Mouse (Mus musculus) brain, embryonic 14.5 days (tissue): ENCODE results near the gene Tekt4.

Experiments
- CTCF ChIP-seq: fragments of 200-500 bp; IDR thresholded peaks from 2 replicates; pipeline ENCODE4 v1.5.1; 2012; ENCODE audit warnings: inconsistent platforms, mild to moderate bottlenecking, moderate library complexity, borderline replicate concordance; ENCODE audit not compliant: insufficient read depth, insufficient read length; ENCODE audit errors: extremely low read depth
- POLR2A ChIP-seq: fragments of 200-500 bp; IDR thresholded peaks from 2 replicates; pipeline ENCODE4 v1.6.1; 2012; ENCODE audit warnings: mild to moderate bottlenecking, inconsistent platforms, borderline replicate concordance; ENCODE audit not compliant: poor library complexity, insufficient read depth, insufficient read length, severe bottlenecking; ENCODE audit errors: extremely low read depth

DNA sequence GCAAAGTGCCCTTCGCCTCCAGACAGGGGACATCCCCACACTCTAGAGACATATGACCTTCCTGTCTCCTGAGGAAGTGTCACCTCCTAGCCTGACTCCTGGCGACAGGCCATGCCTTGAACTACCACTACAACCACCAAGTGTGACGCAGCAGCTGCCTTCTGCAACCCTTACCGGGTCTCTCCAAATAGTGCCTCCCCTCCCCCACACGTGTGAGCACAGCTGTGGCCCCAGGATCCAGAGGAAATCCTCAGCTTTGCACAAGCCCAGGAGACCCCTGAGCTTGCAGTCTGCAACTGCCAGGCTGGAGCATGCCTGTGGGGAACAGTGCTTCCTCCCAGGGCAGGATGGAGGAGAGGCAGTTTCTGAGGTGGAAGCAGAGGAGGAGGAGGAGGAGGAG lies 61.9 kb downstream of the Tekt4 start:
- TF ChIP-seq CTCF (no peak), POLR2A (no peak)
